Mouse (Mus musculus): ENCODE results near the gene Psma5. TPM values are rescaled to one million over a fixed set of nuclear protein-coding genes. Genes with fewer than 3 reads are reported as not detected.
"Not testable (repeated sequence)": the region's sequence is repeated elsewhere in the genome, so short reads cannot be mapped to it uniquely, and the experiment has no call there.

Psma5 gene
- 10 to 100 TPM; 64.2 to 66.3 TPM for total RNA-seq (2021)
- long read RNA-seq, experiment 1, transcript Psma5-201 (9 exons, 1,239 nt): major isoform, 84 of 94 reads
- long read RNA-seq, experiment 1, partial matches to known transcripts: 6 of 94 reads
- long read RNA-seq, experiment 1, other reads (novel, unspliced or antisense): 4 of 94 reads
- long read RNA-seq, experiment 2, transcript Psma5-201 (9 exons, 1,239 nt): major isoform, 83 of 91 reads
- long read RNA-seq, experiment 2, partial matches to known transcripts: 3 of 91 reads
- long read RNA-seq, experiment 2, other reads (novel, unspliced or antisense): 5 of 91 reads

GRCm38 (mm10) chr3:108256719-108257637 is at the start of gene Psma5:
Gene Psma5, plus strand, starts transcription at chr3:108256926.
- DNase-seq: peak; percentile 94
- intact Hi-C loops (cut with DNase I; ENCODE audit: low total_unique reads): no loop called here

- no peak for DNase-seq
- intact Hi-C loops (cut with DNase I; ENCODE audit: low total_unique reads): no loop called here
Measured at GRCm38 (mm10) chr3:108209001-108209400, 47.7 kb upstream of the Psma5 start.

- DNase-seq: no peak
- intact Hi-C loops (cut with DNase I; ENCODE audit: low total_unique reads): no loop called here
Measured at GRCm38 (mm10) chr3:108209536-108209935, 47.2 kb upstream of the Psma5 start.

DNA sequence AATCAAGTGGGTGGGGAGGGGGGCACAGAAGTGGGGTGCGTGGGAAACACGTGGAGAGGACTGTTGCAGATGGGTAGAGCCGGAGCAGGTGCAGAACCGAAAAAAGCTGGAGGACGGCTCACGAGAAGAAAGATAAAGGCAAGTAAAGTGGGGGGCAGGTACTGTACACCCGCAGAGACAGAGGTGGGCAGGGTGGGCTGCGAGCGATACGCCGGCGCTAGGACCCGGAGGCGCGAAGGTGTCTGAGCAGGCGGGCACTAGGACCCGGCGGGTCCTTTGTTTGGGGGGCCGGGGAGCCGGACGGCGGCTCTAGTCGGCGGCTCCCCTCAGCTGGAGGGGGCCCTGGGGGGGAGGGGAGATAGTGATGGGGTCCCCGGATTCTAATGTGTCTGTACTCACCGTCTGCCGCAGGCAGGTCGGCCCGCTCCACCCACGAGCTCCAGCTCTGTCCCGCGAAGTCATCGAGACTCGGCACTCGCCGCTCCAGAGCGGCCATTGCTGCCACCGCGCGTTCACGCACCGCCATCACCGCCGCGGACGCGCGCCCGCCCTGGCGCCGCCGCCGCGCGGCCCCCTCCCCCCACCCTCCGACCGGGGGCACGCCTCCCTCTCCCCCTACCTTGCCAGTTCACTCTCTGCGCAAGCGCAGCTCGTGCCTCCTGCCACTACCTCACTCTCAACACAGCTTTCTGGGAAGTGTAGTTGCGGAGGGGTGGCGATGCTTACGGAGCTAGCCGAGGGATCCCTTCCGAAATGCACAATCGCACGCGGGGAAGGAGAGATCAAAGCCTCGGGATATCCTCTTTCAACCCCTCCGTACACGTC is 46.6 kb upstream of the Psma5 start:
- DNase-seq: peak; percentile 94
- intact Hi-C loops (cut with DNase I; ENCODE audit: low total_unique reads): no loop called here

GRCm38 (mm10) chr3:108210771-108211139 is 46.0 kb upstream of the Psma5 start, which contains the start of gene Atxn7l2:
Gene Atxn7l2, minus strand, starts transcription at chr3:108210934.
- intact Hi-C loops (cut with DNase I; ENCODE audit: low total_unique reads): no loop called here
- peak; percentile 75 for DNase-seq

DNA sequence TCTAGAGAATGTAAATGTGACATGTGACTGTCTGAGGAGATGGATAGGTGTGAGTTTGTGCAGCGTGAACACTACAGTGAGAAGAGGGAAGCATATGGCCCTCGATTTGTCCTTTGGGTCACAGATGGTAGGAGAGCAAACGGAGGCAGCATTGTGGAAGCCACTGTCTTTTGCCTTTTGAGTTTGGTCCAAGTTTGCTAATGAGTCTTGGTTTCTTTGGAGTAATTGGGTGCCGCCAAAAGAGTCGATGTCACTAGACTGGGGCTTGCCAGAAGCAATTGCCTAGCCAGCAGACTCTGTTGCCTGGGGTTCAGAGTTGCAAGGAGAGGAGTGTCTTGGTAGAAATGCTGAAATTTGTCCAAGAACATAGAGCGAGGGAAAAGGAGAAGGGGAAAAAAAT is 44.9 kb upstream of the Psma5 start:
- intact Hi-C loops (cut with DNase I; ENCODE audit: low total_unique reads): no loop called here
- no peak for DNase-seq

- intact Hi-C loops (cut with DNase I; ENCODE audit: low total_unique reads): no loop called here
- DNase-seq: peak; percentile 79
Measured at GRCm38 (mm10) chr3:108212406-108212805, 44.3 kb upstream of the Psma5 start.

DNA sequence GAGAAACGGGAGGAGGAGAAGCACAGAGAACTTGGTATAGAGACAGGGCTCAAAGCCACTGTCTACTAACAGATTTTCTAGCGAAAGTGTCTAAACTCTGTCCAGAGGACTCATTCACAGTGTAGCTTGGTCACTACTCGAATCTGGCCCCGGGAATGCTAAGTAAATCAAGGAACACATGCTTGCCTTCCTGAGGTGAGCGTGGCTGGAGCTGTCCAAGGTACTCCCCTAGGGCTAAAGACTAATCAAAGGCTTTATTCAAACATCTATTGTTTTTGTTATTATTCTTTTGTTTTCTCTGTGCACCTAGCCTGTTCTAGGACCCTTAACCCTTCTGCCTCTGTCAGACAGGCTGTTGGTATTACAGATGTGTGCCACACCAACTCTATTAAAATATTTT is 42.0 kb upstream of the Psma5 start:
- no peak for DNase-seq
- intact Hi-C loops (cut with DNase I; ENCODE audit: low total_unique reads): no loop called here

DNA sequence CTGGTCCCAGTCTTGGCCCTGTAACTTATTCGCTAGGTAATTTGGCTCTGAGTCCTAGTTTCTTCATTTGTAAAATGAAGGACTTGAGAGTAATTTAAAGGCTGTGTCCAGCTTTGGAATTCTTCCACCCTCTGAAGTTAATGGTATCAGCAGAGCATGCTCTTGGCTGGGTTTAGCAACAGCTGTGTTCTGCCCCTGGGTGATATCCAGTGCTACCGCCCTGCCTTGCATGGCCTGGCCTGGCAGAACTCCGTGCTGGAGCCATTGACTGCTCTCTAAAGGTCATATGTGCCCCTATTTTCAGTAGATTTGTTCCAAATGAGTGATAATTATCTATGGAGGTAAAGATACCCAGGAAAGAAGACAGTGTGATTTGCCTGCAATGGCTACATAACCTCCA is 36.1 kb upstream of the Psma5 start:
- DNase-seq: peak; percentile 68
- intact Hi-C loops (cut with DNase I; ENCODE audit: low total_unique reads): no loop called here

GRCm38 (mm10) chr3:108225711-108226557 is 30.8 kb upstream of the Psma5 start:
- peak; percentile 79 for DNase-seq
- intact Hi-C loops (cut with DNase I; ENCODE audit: low total_unique reads): no loop called here

- intact Hi-C loops (cut with DNase I; ENCODE audit: low total_unique reads): no loop called here
Measured at GRCm38 (mm10) chr3:108226558-108227350, 30.0 kb upstream of the Psma5 start, which contains the start of gene Sypl2. Gene Sypl2, minus strand, starts transcription at chr3:108226648.

GRCm38 (mm10) chr3:108227521-108227920 is 29.2 kb upstream of the Psma5 start:
- no peak for DNase-seq
- intact Hi-C loops (cut with DNase I; ENCODE audit: low total_unique reads): no loop called here

More at GRCm38 (mm10) chr3:108226558-108227350, 30.0 kb upstream of the Psma5 start, which contains the start of gene Sypl2:
- DNase-seq: peak; percentile 87

GRCm38 (mm10) chr3:108231646-108232045 is 25.1 kb upstream of the Psma5 start:
- intact Hi-C loops (cut with DNase I; ENCODE audit: low total_unique reads): no loop called here
- no peak for DNase-seq

GRCm38 (mm10) chr3:108237474-108238102 is 19.1 kb upstream of the Psma5 start:
- DNase-seq; intact Hi-C loops (cut with DNase I; ENCODE audit: low total_unique reads): not testable (repeated sequence)

- no peak for DNase-seq
- intact Hi-C loops (cut with DNase I; ENCODE audit: low total_unique reads): no loop called here
Measured at GRCm38 (mm10) chr3:108241243-108241839, 15.4 kb upstream of the Psma5 start.

DNA sequence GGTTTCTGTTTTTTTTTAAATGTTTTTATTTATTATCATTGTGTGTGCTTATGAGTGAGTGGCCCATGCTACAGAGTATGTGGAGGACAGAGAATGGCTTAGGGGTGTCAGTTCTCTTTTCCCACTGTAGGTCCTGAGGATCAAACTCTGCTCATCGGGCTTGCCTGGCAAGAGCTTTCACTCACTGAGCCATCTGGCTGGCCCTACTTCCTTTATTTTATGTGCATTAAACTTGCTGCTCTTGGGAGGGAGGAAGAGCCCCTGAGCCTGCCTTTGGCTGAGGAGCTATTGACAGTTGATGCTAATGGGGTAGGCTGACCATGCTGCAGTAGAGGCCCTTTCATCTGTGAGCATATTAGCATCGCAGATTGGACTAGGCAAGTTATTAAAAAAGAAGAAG is 9.9 kb upstream of the Psma5 start:
- no peak for DNase-seq
- intact Hi-C loops (cut with DNase I; ENCODE audit: low total_unique reads): no loop called here

- intact Hi-C loops (cut with DNase I; ENCODE audit: low total_unique reads): no loop called here
- DNase-seq: no peak
Measured at GRCm38 (mm10) chr3:108257831-108258500, 1.2 kb downstream of the Psma5 start.

Data from gastrocnemius, postnatal 14 days (tissue).